8 mouse cellular contexts compared by ENCODE assay signal in the genomic region with DNA sequence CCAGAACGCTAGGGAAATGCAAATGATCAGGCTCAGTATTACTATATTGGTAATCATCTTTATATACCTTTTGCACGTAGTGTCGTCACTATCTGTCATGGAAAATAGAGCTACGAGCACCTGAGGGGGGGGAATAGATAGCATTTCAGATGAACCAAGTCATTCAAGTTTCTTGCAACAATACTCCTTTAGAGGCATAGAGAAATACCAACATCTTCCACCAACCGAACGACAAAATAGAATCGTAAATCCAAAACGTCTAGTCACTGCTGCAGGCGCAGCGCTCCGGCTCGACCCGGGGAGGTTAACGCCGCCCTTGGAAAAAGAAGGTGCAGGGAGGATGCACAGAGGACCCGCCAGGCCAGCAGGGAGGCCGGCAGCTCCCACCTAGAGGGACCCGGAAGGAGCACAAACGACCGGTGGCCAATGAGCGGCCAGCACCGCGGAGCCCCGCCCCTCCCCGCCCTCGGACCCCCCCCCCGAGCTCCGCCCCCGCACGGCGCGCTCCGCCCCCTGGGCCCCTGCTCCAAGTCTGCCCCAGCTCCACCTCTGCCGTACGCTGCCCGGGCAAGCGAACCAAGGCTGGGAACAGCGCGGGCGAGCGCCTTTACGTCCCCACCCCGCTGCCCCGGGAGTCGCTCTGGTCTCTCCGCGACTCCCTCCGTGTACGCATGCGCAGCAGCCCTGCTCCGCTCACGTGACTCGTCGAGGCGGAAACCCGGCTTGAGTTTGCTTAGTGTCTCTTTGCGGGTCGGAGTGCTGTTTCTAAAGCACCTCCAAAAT. TPM values are rescaled to one million over a fixed set of nuclear protein-coding genes. Genes with fewer than 3 reads are reported as not detected.
DNase-seq lines count a peak whose midpoint lies in the region; ATAC-seq and TF ChIP-seq lines count a peak whose summit lies in the region.

A gene (minus strand): TSS at position 662 of the 783 bp plus-strand sequence.

- no peak for TF ChIP-seq RAD21 in CH12.LX (IDR thresholded peaks at IDR 0.05; ENCODE audit: low read depth, low read length)

- no peaks in the 10 kb centered on the region for H3K9me3 ChIP-seq in CH12.LX (replicated peaks; ENCODE audit: low read length)
- H3K9me3 ChIP-seq in forebrain, embryonic 12.5 days: no peaks in the 10 kb centered on the region
- no peaks in the 10 kb centered on the region for H3K9me3 ChIP-seq in heart, postnatal 0 days (replicated peaks; ENCODE audit: control insufficient read depth, low read length)
- H3K9me3 ChIP-seq in liver, embryonic 16.5 days (replicated peaks; ENCODE audit: control insufficient read depth, low read length): no peaks in the 10 kb centered on the region
- no peaks in the 10 kb centered on the region for H3K9me3 ChIP-seq in neural tube, embryonic 13.5 days

- no peak for TF ChIP-seq CTCF in CH12.LX (conservative IDR thresholded peaks at IDR 0.05 in 1 of 2, IDR thresholded peaks at IDR 0.05 in 1 of 2; ENCODE audit: low read depth in 2 of 2, low read length in 2 of 2)
- TF ChIP-seq CTCF in heart, postnatal 0 days (IDR thresholded peaks at IDR 0.05; ENCODE audit: low read depth): no peak
- TF ChIP-seq CTCF in testis, adult 2 months (IDR thresholded peaks at IDR 0.05; ENCODE audit: control insufficient read depth, insufficient read depth, insufficient replicate concordance, low read depth, low read length): no peak

- dilution Hi-C loops in CH12.LX (cut with MboI; ENCODE audit: extremely low pct_ligation_motif_present, extremely low pct_unique_long_range_greater_than_20kb, low sequenced_read_pairs): no loop called here

- ATAC-seq in forebrain, embryonic 12.5 days (ENCODE audit: low FRiP score): peak; percentile 99
- peak; percentile 99 for ATAC-seq in heart, postnatal 0 days (ENCODE audit: insufficient read depth, low read depth)
- ATAC-seq in liver, embryonic 16.5 days (ENCODE audit: low read depth): peak; percentile 98
- peak; percentile 99 for ATAC-seq in neural tube, embryonic 13.5 days (ENCODE audit: low read depth)

- H3K9ac ChIP-seq in CH12.LX (ENCODE audit: insufficient read depth, low read depth): peak within 1 kb of the TSS; percentile 90
- peak within 1 kb of the TSS; percentile 62 for H3K9ac ChIP-seq in forebrain, embryonic 12.5 days
- peak within 1 kb of the TSS; percentile 51 for H3K9ac ChIP-seq in heart, postnatal 0 days (replicated peaks; ENCODE audit: low read depth, low read length)
- H3K9ac ChIP-seq in liver, embryonic 16.5 days (ENCODE audit: low read depth, low read length): peak within 1 kb of the TSS; percentile 64
- peak within 1 kb of the TSS; percentile 71 for H3K9ac ChIP-seq in neural tube, embryonic 13.5 days

- peaks cover 23 to 51% of the 10 kb centered on the region in 2 experiments for H3K4me1 ChIP-seq in CH12.LX (ENCODE audit: control insufficient read depth in 1 of 2, insufficient read depth in 2 of 2)
- peaks cover 15% of the 10 kb centered on the region for H3K4me1 ChIP-seq in forebrain, embryonic 12.5 days
- 0 out of 2 replicates have a peak, but pooled peaks cover 10% of the 10 kb centered on the region for H3K4me1 ChIP-seq in heart, postnatal 0 days (ENCODE audit: control insufficient read depth, insufficient read depth)
- H3K4me1 ChIP-seq in liver, embryonic 16.5 days (ENCODE audit: control insufficient read depth, low read depth, low read length): peaks cover 21% of the 10 kb centered on the region
- peaks cover 27% of the 10 kb centered on the region for H3K4me1 ChIP-seq in neural tube, embryonic 13.5 days (replicated peaks)
- H3K4me1 ChIP-seq in testis, adult 2 months (ENCODE audit: control insufficient read depth, insufficient read depth, low read length): peaks cover 6% of the 10 kb centered on the region

- peak within 1 kb of the TSS; percentile 78 for H3K4me2 ChIP-seq in CH12.LX (ENCODE audit: insufficient read depth, low read depth, poor library complexity, severe bottlenecking)
- peak within 1 kb of the TSS; percentile 68 for H3K4me2 ChIP-seq in forebrain, embryonic 12.5 days
- H3K4me2 ChIP-seq in heart, postnatal 0 days (ENCODE audit: low read depth, low read length): peak within 1 kb of the TSS; percentile 74
- peak within 1 kb of the TSS; percentile 94 for H3K4me2 ChIP-seq in liver, embryonic 16.5 days (ENCODE audit: low read depth, low read length)
- peak within 1 kb of the TSS; percentile 79 for H3K4me2 ChIP-seq in neural tube, embryonic 13.5 days

- in situ Hi-C loops in CH12.LX (cut with MboI; ENCODE audit: low pct_ligation_motif_present, low pct_unique_long_range_greater_than_20kb, low sequenced_read_pairs): no loop called here

- no peak for TF ChIP-seq EP300 in CH12.LX (IDR thresholded peaks at IDR 0.05; ENCODE audit: low read length)
- TF ChIP-seq EP300 in heart, postnatal 0 days (IDR thresholded peaks at IDR 0.05; ENCODE audit: low read depth): no peak

- WGBS in forebrain, embryonic 12.5 days: under 1% methylated on average over 42 of the region's 58 CpGs
- WGBS in heart, postnatal 0 days: 1% methylated on average over 55 of the region's 58 CpGs
- WGBS in liver, embryonic 16.5 days (ENCODE audit: insufficient replicate concordance): under 1% methylated on average over 45 of the region's 58 CpGs
- under 1% methylated on average over 56 of the region's 58 CpGs for WGBS in neural tube, embryonic 13.5 days

- H3K36me3 ChIP-seq in CH12.LX (replicated peaks in 1 of 2; ENCODE audit: control insufficient read depth in 1 of 2, insufficient read depth in 1 of 2, low read length in 1 of 2): peaks cover 7 to 16% of the 10 kb centered on the region in 2 experiments
- 0 out of 2 replicates have a peak, but pooled peaks cover 3% of the 10 kb centered on the region for H3K36me3 ChIP-seq in forebrain, embryonic 12.5 days (replicated peaks)
- H3K36me3 ChIP-seq in heart, postnatal 0 days (replicated peaks; ENCODE audit: control insufficient read depth, insufficient read depth, low read length): 0 out of 2 replicates have a peak, but pooled peaks cover 3% of the 10 kb centered on the region
- H3K36me3 ChIP-seq in liver, embryonic 16.5 days (ENCODE audit: control insufficient read depth, insufficient read depth): no peaks in the 10 kb centered on the region
- peaks cover 19% of the 10 kb centered on the region for H3K36me3 ChIP-seq in neural tube, embryonic 13.5 days
- H3K36me3 ChIP-seq in testis, adult 2 months (ENCODE audit: control insufficient read depth, insufficient read depth, low read length): no peaks in the 10 kb centered on the region

- DNase-seq in CH12.LX (ENCODE audit: extremely low read depth): peak; percentile 96
- DNase-seq in c-Kit-positive CD71-positive TER-119-negative erythroid progenitor cells, embryonic 14.5 days (ENCODE audit: low read depth): peak; percentile 96
- DNase-seq in heart, postnatal 0 days (ENCODE audit: low spot score): peak; percentile 97
- peak; percentile 98 to 99 for DNase-seq in kidney, postnatal 4 days

- TF ChIP-seq POLR2A in CH12.LX (IDR thresholded peaks at IDR 0.05; ENCODE audit: low read depth, low read length): peak; percentile 86
- peak; percentile 70 for TF ChIP-seq POLR2A in testis, adult 2 months (IDR thresholded peaks at IDR 0.05; ENCODE audit: control insufficient read depth, low read depth, low read length)

- no peaks in the 10 kb centered on the region for H3K27me3 ChIP-seq in CH12.LX (replicated peaks)
- no peaks in the 10 kb centered on the region for H3K27me3 ChIP-seq in forebrain, embryonic 12.5 days
- no peaks in the 10 kb centered on the region for H3K27me3 ChIP-seq in heart, postnatal 0 days (ENCODE audit: control insufficient read depth, insufficient read depth, low read length)
- no peaks in the 10 kb centered on the region for H3K27me3 ChIP-seq in liver, embryonic 16.5 days (ENCODE audit: control insufficient read depth, insufficient read depth, low read depth, low read length)
- H3K27me3 ChIP-seq in neural tube, embryonic 13.5 days: no peaks in the 10 kb centered on the region
- no peaks in the 10 kb centered on the region for H3K27me3 ChIP-seq in testis, adult 2 months (ENCODE audit: control insufficient read depth, insufficient read depth, low read length)

- peak within 1 kb of the TSS; percentile 83 for H3K27ac ChIP-seq in CH12.LX (ENCODE audit: insufficient read depth, low read depth)
- peak within 1 kb of the TSS; percentile 98 for H3K27ac ChIP-seq in forebrain, embryonic 12.5 days
- peak within 1 kb of the TSS; percentile 92 for H3K27ac ChIP-seq in heart, postnatal 0 days (ENCODE audit: low read depth)
- H3K27ac ChIP-seq in liver, embryonic 16.5 days (ENCODE audit: low read length): peak within 1 kb of the TSS; percentile 96
- H3K27ac ChIP-seq in neural tube, embryonic 13.5 days (replicated peaks): peak within 1 kb of the TSS; percentile 95
- H3K27ac ChIP-seq in testis, adult 2 months (ENCODE audit: control insufficient read depth, insufficient read depth, low read depth, low read length): peak within 1 kb of the TSS; percentile 95

- H3K79me2 ChIP-seq in CH12.LX (replicated peaks; ENCODE audit: control insufficient read depth, extremely low read depth, insufficient read depth, poor library complexity, severe bottlenecking): peaks cover 10% of the 10 kb centered on the region; the same call in 1 of the 2 replicates

- H3K4me3 ChIP-seq in CH12.LX (replicated peaks in 1 of 3; ENCODE audit: low read depth in 2 of 3, low read length in 2 of 3, poor library complexity in 1 of 3): peak within 1 kb of the TSS; percentile 62 to 90 (median 66)
- H3K4me3 ChIP-seq in forebrain, embryonic 12.5 days (replicated peaks): peak within 1 kb of the TSS; percentile 59
- H3K4me3 ChIP-seq in heart, postnatal 0 days (ENCODE audit: low read depth, low read length): peak within 1 kb of the TSS; percentile 63
- peak within 1 kb of the TSS; percentile 78 for H3K4me3 ChIP-seq in liver, embryonic 16.5 days (ENCODE audit: low read depth, low read length)
- H3K4me3 ChIP-seq in neural tube, embryonic 13.5 days: peak within 1 kb of the TSS; percentile 63
- H3K4me3 ChIP-seq in testis, adult 2 months (ENCODE audit: control insufficient read depth, low read depth, low read length): peak within 1 kb of the TSS; percentile 97

TF ChIP-seq in CH12.LX, 34 proteins besides CTCF, POLR2A, EP300 and RAD21 (continues in another document):
- TF ChIP-seq RCOR1 (conservative IDR thresholded peaks at IDR 0.05; ENCODE audit: low read depth, low read length): no peak
- peak; percentile 98 for TF ChIP-seq USF1 (IDR thresholded peaks at IDR 0.05; ENCODE audit: low read depth, low read length)
- TF ChIP-seq MAFK (IDR thresholded peaks at IDR 0.05; ENCODE audit: insufficient replicate concordance, low read length): no peak

RNA-seq across cellular contexts. Expression of the gene that starts here (rescaled TPM):
- total RNA-seq in CH12.LX (2012; rRNA removed) (20.9 and 25.7 TPM in 2 replicates), CH12.LX (2014; rRNA removed) (26.0 and 34.3 TPM in 2 replicates)
- polyA plus RNA-seq in CH12.LX (2012; ENCODE audit: insufficient read length, low read depth): 22.9 and 29.3 TPM in 2 replicates
- 35.3 and 43.3 TPM in 2 replicates for polyA plus RNA-seq in forebrain, embryonic 12.5 days (2016; fragmentation: Nextera tagmentation; extraction: Ambion mirVana)
- 6.0 and 17.2 TPM in 2 replicates for total RNA-seq in heart, postnatal 0 days (2014; rRNA removed; ENCODE audit: low replicate concordance)
- 21.3 and 21.6 TPM in 2 replicates for polyA plus RNA-seq in heart, postnatal 0 days (2015; fragmentation: Nextera tagmentation; extraction: Ambion mirVana)
- polyA plus RNA-seq in liver, embryonic 16.5 days (2015; fragmentation: Nextera tagmentation; extraction: Ambion mirVana): 9.5 and 9.9 TPM in 2 replicates
- 34.8 and 40.5 TPM in 2 replicates for polyA plus RNA-seq in neural tube, embryonic 13.5 days (2015; fragmentation: Nextera tagmentation; extraction: Ambion mirVana)
- polyA plus RNA-seq in testis, adult 2 months (2012; rRNA removed): 6.0 and 6.8 TPM in 2 replicates

Comparison
In these comparisons a context has a peak if more than half of its experiments do, and no peak if none do; other contexts are left out.
1. Peak in every context shown above with its lines: DNase-seq, ATAC-seq, H3K4me3 ChIP-seq and H3K27ac ChIP-seq.